ENCODE assay signal across 8 mouse cellular contexts in genomic region chr3:31790342-31790970, GRCm38 (mm10).
DNase-seq lines count a peak whose midpoint lies in the region; ATAC-seq lines count a peak whose summit lies in the region.
"Had no signal": no experiment of that assay in that cellular context is flagged by ENCODE, and none has a peak within 500 bp of the region (broad histone marks: within the 10 kb centered on the region; RNA-seq: fewer than 3 reads in every experiment).

No protein-coding gene starts in this region.

- no peak overlapping the region for H3K9ac ChIP-seq in midbrain, embryonic 13.5 days (replicated peaks)

- no peak overlapping the region for H3K4me2 ChIP-seq in midbrain, embryonic 13.5 days (replicated peaks)

- 0 out of 2 replicates have a peak, but pooled peaks cover 2% of the 10 kb centered on the region for H3K4me1 ChIP-seq in midbrain, embryonic 13.5 days (replicated peaks)

- WGBS in midbrain, embryonic 13.5 days = 32% methylated on average over 4 of the region's 4 CpGs

- no peak overlapping the region for H3K27ac ChIP-seq in midbrain, embryonic 13.5 days

- H3K9me3 ChIP-seq in midbrain, embryonic 13.5 days = no peaks in the 10 kb centered on the region

- H3K36me3 ChIP-seq in midbrain, embryonic 13.5 days = no peaks in the 10 kb centered on the region

- peak; percentile 82 for ATAC-seq in midbrain, embryonic 13.5 days

- DNase-seq in urinary bladder, postnatal 14 days (ENCODE audit: low spot score) = peak; percentile 11
- no peak for DNase-seq in urinary bladder, postnatal 4 days (ENCODE audit: low spot score in 2 of 2)
- DNase-seq in cerebellum, adult 18-20 months = peak; percentile 32 to 55
- peak; percentile 12 to 84 for DNase-seq in frontal cortex, adult 2 months (ENCODE audit: extremely low spot score in 1 of 2, low spot score in 1 of 2)
- peak; percentile 33 for DNase-seq in layer of hippocampus, adult 9-10 months (ENCODE audit: low spot score)
- DNase-seq in thymus, adult 18-20 months = no peak

- H3K4me3 ChIP-seq in midbrain, embryonic 13.5 days (replicated peaks) = no peak overlapping the region
- H3K4me3 ChIP-seq: erythroblast, embryonic 14.5 days had no signal

- H3K27me3 ChIP-seq in midbrain, embryonic 13.5 days = no peaks in the 10 kb centered on the region

Comparison
In these comparisons a context has a peak if more than half of its experiments do, and no peak if none do; other contexts are left out.
1. DNase-seq: peak in urinary bladder, postnatal 14 days (single experiment), cerebellum, adult 18-20 months (2 of 2), frontal cortex, adult 2 months (2 of 2) and layer of hippocampus, adult 9-10 months (single experiment); none in urinary bladder, postnatal 4 days (0 of 2) and thymus, adult 18-20 months (0 of 2).